Mouse (Mus musculus) left cerebral cortex, postnatal 4 days (tissue): ENCODE results near the gene Chrna1. TPM values are rescaled to one million over a fixed set of nuclear protein-coding genes. Genes with fewer than 3 reads are reported as not detected.

ENCODE experiments used
- DNase-seq: peaks from one replicate; pipeline ENCODE4 v3.0.0-alpha.2; 2022
- intact Hi-C: fragments of 180-260 bp; cut with DNase I; formaldehyde crosslinking; loops from one replicate; pipeline ENCODE4 v1.15.1; 2025
- total RNA-seq, 2 experiments: library from RNA; stranded (reverse); gene quantifications; 2 replicates each; pipeline ENCODE4 v1.2.3; 2021

Chrna1 gene
- total RNA-seq, 2 experiments from 2014 or later: 0.08 to 0.12 TPM

DNA sequence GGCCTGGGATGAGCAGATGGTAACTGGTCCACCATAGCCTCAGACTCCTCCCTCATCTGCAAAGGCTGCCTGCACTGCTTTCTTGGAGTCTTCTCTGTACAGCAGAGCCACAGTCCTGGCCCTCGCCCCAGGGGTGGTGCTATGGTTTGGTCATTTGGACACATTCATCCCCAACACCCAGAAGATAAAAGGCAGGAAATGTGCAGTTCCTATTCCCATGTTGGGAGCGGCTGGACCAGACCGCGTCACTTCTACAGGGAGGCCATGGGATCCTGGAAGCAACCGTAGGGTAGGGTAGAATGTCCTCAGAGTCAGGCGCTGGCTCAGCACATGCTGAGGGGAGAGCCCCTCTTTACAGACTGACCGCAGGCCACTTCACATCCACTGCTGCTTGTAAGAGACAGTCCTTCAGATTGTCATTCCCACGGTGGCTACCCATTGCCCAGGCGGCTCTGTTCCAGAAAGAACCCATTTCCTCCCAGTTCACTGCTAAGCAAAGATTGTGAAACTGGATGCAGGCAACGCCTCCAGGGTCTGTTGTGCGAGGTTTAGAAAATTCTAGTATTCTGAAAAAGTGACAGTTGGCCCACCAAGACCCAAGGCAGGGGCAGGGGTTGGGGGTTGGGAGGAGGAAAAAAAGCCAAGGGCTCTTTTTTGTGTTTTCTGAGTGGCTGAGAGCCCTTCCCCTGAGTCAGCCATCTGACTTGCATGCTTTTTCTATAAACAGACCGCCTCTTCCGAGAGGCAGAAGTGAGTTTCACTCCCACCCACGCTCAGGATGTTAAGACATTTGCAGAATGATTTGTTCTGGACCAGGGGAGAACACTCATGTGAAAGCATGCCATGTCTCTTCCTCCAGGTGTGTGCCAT, 12.3 kb upstream of the Chrna1 start:
- intact Hi-C loops: no loop called here
- DNase-seq: no peak

DNA sequence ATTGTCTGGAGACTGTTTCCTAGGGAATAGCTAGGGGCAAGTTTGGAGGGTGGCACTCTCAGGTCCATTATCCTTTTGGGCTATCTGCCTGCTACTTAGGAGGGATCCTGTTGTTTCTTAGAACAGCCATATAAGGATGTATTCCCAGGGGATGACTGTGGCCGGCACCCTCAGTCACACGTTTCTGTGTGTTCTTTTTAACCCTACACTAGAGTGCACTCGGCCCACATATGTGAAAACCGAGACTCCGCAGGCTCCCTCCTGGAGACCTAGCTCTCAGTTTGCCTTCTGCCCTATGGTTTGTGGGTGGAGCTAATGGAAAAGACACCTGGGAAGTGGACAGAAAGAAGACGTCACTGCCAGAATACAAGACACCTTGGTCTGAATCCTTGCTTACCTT, 11.1 kb upstream of the Chrna1 start:
- intact Hi-C loops: no loop called here
- no peak for DNase-seq

DNA sequence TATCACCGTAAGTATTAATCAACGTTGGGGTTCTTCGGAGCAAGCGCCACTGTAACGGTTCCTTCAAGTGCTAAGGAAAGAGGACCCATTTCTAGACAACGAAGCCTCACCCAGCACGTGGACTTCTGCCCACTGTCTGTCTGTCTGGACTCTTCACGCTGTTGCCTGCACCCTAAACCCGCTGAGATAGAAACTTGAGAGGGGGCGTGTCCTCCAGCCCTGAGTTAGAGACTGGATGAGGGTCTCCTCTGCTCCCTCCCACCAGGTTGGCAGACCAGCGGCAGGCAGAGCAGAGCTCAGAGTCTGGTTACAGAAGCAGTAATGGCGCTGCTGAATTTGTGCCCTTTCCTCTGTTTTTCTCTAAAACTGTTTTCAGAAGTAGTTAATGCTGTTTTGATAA, 10.0 kb upstream of the Chrna1 start:
- intact Hi-C loops: no loop called here
- DNase-seq: no peak

DNA sequence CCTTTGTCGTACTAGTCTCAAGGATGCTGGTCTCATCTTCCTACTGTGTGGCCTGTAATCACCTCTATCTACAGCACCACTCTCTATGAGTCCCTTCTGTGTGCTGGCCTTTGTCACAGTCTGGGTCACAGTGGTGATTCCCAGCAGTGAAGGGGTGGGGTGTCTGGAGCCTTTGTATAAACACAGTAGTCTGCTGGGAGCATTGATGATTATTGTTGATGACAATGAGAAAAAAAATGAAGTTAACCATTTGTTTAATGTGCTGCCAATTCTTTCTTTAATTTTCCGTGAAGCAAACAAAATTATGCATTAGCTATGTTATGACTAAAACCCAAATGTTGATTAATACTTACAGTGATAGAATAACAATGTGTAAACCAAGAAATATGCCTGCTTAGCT, 8.8 kb upstream of the Chrna1 start:
- intact Hi-C loops: loop anchor here (5.0 kb wide), 1 partner anchor 153 kb away; no protein-coding TSS in a partner anchor
- DNase-seq: no peak

DNA sequence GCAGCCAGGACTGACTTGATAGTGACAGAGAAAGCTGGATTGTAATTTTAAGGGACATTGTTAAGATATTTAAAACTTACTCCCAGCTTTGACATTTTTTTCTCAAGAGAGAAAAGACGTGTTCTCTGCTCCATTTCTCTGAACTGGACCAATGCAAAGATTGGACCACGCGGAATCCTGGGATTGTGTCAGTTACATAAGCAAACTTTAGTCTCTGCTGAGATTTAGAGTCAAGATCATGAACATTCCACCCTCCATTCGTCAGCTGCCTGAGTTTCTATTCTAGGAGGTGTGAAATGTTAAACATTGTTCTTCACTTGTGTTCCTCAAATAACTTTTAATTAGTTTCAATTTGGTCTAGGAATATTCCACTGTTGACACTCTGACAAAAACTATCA, 7.0 kb upstream of the Chrna1 start:
- DNase-seq: no peak
- intact Hi-C loops: loop anchor here (5.0 kb wide), 1 partner anchor 155 kb away; no protein-coding TSS in a partner anchor

DNA sequence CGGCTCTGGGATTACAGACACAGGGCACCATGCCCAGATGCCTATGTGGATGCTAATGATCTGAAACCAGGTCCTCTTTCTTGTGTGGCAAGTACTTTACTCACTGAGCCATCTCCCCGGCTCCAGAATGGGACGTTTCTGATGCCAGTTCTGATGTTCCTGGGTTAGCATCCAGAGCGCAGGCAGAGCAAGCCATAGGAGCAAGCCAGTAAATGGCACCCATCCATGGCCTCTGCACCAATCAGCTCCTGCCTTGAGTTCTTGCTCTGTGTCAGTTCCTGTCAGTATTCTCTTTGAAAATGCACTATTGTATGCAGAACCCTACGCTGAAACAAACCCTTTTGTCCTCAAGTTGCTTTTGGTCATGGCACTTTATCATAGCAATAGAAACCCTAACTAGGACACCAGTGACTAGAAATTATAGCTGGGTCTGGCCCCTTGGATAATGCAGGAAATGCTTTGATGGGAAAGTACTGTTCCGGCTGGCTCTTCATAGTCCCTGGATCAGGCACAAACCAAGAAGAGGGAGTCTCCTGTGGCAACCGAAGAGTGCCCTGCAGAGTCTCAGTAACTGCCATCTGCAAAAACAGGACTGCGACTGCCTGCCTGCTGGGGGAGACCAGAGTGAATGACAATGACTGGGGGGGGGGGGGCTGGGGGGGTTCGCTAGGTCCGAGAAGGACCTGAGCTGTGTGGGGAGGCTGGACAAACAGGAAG, 6.4 kb upstream of the Chrna1 start:
- no peak for DNase-seq
- intact Hi-C loops: loop anchor here (5.0 kb wide), 1 partner anchor 156 kb away; no protein-coding TSS in a partner anchor

DNA sequence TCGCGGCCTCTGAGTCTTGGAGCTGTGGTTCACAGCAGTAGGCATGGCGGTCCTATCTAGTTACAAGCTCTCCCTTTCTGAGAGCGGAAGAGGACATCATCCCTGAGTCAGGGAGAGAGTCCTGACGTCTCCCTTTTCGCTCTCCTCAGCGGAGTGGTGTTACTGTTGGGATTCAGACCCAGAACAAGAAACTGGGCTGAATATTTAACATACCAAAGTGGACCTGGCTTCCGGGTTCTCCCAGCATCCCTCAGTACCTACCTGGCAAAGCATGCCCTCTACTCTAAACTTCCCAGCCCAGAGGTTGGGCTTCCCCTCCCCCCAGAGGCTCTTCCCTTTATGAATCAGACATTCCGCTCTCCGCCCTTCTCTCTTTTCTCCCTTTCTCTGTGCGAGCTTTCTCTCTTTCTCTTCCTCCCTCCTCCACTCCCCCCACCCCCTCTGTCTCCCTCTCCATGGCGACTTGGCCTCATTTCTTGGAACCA, 5.3 kb upstream of the Chrna1 start:
- intact Hi-C loops: loop anchor here (5.0 kb wide), 1 partner anchor 157 kb away; no protein-coding TSS in a partner anchor
- no peak for DNase-seq

DNA sequence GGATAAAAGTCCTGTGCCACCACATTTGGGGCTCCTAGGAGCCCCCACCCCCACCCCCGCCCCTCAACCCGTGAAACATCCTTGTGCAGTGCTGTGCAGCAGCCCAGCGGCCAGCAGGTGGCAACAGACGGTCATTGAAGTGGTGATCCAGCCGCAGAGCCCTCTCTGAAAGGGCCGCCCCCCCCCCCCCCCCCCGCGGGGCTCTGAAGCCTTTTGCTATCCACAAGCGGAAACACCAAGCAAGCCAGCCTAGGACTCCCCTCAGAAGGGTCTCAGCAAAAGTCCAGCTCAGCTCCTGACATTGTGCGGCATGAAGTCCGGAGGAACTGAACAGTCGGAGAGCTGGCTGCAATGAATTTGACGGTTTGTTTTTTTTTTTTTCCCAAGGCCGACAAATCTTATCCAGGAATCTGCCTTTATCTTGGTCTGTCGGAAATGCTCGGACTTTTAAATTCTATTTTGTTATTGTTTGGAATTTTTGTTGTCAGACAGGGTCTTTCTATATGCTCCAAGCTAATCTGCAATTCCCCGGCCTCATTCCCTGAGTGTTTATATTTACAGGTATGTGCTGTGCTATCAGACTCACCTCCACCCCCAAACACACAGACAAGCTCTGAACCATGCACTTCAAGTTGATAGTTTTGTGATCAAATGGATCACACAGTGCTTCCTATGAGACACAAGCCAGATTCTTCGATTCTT, 4.7 kb upstream of the Chrna1 start:
- peak; percentile 81 for DNase-seq
- intact Hi-C loops: loop anchor here (5.0 kb wide), 1 partner anchor 158 kb away; no protein-coding TSS in a partner anchor

DNA sequence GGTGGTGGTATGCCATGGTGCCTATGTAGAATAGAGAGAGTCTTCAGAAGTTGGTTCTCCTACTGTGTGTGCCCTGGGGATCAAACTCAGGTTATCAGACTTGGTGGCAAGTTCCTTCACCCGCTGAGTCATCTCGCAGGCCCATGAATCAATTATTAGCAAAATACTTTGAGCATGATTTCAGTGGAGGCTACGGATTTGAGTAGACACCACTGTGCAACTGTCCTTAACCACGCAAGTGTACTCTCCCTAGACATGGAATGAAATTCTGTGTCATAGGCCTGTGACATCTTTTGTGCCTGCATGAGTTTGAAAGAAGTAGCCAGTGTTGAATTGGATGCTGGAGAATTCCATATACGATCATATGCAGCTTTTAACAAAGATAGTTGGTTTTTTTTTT, 582 bp upstream of the Chrna1 start:
- no peak for DNase-seq
- intact Hi-C loops: no loop called here

DNA sequence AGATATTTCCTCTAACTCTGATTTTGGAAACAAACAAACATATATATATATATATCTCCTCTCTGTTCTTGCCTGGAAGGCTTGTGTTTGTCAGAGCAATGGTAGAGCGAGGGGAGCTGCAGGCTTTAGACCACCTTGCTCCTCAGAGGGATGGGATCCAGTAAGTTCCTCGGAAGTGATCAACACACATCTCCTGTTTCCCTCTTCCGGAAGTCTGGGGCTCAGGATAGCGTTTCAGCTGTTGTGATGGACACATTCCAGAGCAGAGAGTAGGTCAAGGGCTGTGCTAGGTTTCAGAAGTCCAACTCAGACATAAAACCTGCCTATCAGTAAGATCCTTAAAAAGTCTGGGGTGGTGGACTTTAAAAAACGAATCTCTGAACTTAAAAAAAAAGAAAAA, 970 bp downstream of the Chrna1 start:
- DNase-seq: no peak
- intact Hi-C loops: no loop called here

DNA sequence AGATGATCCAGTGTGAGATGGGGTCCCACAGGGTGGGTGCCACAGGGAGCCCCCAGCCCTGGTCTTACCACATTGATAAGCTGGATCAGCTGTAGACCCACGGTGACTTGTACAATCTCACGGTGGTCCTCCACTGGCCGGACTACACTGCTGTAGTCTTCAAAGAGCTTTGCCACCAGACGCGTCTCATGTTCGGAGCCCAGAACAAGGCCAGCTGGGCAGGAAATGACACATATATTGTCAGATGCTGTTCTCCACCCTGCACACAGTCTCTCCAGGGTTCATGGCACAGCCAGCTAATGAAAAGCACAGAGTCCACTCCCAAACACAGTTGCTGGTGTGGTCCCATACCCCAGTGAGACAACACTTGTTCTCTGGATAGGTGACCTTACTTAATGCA, 5.7 kb downstream of the Chrna1 start:
- intact Hi-C loops: no loop called here
- DNase-seq: no peak

DNA sequence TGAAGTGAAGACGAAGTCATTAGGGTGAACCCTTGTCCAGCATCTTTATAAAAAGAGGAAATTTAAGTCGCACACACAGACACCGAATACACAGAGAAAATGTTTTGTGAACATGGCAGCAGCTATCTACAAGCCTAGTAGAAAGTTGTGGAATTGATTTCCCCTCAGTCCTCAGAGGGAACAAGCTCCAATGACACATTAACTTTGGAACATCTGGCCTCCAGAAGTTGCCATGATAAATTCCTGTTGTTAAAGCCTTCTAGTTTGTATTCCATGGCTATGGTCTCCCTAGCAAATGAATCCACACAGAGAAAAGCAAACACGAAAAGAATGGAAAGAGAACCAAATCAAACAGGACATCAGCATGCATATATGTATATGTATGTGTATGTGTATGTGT, 6.6 kb downstream of the Chrna1 start:
- no peak for DNase-seq
- intact Hi-C loops: no loop called here

DNA sequence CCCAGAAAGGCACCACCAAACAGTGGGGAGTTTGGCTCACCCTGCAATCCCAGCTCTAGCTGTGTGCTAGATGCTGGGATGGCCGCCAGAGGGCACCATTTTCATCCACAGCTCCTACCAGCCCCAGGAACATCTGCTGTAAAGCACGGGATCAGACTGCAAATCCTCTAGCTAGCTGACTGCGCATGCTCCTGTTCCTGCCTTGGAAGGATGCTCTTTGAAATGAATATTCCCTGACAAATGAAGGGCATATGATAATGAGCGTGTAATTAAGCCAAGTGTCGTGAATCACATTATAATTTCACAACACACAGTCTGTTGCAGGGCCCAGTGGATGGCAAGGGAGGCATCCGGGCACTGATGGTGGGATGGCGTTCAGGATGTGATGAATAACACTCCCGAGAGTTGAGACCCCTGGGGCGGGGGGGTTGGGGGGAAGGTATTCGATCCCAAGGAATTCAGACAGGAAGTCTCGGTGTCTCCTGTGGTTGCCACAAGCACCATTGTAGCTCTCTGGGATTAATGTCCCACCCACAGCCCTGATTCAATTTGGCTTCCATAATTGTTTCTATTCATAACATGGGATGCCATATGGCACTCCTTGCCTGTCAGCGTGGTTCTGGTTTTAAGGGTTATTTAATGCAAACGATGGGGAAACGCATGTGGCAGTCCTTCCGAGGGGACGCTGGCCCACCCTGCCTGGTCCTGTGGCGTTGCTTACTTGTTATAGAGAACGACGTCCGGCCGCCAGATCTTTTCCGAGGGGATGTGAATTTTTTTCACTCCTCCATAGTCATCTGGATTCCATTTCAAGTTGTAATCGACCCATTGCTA, 7.4 kb downstream of the Chrna1 start:
- intact Hi-C loops: no loop called here
- DNase-seq: peak; percentile 91

DNA sequence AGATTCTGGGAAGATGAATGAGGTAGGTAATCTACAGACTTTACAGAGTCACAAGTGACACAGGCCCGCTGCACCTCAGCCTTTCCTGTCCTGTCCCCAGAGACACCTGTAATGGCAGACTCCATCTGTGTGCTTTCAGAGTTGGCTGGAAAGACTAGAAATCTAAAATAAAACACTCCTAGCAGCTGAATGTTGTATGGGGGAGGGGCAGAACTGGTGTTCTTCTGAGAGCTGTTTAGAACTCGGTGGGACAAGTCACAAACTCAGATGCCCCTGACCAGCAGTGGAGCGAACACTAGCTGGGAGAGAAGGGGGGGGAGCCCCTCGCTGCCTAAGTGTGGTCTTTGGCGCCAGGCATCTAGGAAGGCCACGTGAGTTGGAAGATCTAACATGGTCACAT, 8.2 kb downstream of the Chrna1 start:
- intact Hi-C loops: no loop called here

DNA sequence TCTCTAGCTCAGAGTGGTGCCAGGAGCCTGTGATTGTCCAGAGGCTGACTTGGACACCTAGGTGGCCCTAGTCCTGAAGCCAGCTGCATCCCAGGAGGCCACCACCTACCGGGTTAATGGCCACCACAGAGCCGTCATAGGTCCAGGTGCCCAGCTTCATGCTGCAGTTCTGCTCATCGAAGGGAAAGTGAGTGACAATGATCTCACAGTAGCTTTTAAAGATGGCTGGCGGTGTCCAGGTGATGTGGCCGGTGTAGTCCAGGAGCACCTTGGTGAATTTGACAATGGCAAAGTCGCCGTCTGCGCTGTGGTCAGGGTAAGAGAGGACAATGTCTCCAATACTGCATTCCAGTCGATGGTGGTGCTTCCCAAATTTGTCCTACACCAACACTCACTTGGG, 8.8 kb downstream of the Chrna1 start:
- intact Hi-C loops: no loop called here
- DNase-seq: no peak

More for the DNA sequence above, 8.2 kb downstream of the Chrna1 start:
- no peak for DNase-seq

DNA sequence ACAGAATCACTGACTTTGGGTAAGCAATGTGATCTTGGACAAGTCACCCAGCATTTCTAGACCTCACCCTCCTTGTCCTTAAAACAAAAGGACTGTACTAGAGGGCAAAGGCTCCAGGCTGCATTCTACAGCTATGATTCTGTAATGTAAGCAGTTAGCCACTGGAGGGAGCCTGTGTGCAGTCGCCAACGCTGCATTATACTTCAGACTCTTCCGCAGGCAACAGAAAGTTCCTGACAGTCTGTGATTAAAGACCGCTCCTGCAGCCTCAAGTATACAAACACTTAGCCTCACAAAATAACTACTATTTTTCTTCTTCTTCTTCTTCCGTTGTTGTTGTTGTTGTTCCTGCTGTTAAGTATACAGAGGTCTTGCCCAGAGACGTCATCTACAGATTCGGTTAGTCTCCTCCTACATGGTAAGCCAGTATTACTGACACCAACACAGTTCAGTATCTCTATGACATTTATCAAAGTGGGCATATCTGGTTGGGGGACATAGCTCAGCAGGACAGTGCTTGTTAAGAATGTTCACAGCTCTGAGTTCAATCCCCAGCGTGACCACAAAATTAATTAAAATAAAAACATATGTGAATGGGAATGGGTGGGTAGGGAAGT, 13.0 kb downstream of the Chrna1 start:
- DNase-seq: peak; percentile 42
- intact Hi-C loops: loop anchor here (5.0 kb wide), 1 partner anchor 1095 kb away; no protein-coding TSS in a partner anchor

DNA sequence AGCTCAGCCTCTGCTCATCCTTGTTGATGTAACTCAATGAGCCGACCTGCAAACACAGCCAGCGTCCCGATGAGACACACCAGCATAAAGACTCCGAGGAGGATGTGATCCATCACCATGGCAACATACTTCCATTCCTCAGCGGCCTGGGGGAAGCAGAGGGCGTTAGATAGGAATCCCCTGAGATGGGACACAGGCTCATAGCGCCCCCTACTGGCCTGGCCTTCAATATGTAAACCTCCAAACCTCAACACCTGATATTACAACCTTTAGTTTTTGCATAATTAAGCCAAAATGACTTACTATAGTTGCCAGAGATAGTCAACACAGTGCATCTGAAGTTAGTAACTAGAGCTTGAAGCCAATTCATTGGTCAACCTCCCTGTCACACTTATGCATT, 14.0 kb downstream of the Chrna1 start:
- DNase-seq: peak; percentile 29
- intact Hi-C loops: loop anchor here (5.0 kb wide), 1 partner anchor 1096 kb away; no protein-coding TSS in a partner anchor

DNA sequence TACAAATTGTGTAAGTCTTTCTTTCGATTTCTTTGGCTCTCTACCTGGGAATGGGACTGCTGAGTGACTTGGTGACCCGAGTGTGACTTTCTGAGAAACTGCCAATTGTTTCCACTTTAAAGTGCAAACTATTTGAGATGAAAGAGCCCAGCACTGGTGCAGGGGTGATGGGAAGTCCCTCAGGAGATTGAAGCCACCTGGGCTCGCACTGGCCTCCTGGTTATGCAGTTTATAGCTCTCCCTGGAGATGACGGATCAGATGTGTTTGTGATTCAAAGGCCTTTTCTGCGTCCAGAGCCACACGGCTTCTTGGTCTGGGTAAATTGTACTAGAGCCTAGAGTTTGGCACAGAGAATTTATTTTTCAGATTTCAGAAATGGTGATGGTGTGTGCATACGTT, 16.4 kb downstream of the Chrna1 start:
- no peak for DNase-seq
- intact Hi-C loops: no loop called here

DNA sequence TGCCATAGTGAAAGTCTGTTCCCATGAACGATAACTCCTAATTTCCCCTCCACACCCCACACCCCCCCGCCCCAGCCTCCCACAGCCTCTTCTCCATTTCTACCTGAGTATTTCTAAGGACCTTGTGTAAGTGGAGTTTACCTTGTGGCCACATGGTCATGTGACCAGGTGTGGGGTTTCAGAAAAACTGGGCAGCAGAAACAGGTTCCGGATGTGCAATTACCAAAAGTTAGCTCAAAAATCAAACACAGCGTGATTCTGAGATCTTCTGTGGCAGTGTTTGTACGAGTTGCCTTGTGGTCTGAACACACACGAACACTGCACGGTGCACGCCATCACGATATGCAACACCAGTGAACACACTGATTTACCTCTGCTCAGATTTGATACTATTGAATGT, 17.5 kb downstream of the Chrna1 start:
- no peak for DNase-seq
- intact Hi-C loops: no loop called here

DNA sequence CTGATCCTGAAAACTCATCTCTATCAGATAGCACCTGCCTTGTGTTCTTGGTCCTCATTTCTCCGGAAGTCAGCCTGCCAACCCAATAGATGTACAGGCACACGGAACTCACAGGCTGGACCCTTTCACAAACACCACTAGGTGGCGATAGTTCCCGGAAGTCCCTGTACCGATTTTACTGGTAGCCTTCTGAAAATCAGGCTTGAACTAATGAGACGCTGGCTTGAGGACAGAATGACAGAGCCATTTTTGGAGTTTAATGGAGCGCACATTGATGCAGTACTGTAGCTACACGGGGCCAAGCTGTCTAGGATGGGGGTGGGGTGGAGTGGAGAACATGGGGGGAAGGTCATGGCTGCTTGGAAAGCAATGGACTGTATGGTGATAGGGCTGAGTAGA, 18.5 kb downstream of the Chrna1 start:
- intact Hi-C loops: no loop called here
- peak; percentile 52 for DNase-seq
